Mouse (Mus musculus): ENCODE data around the gene Dynlrb2. TPM values are rescaled to one million over a fixed set of nuclear protein-coding genes. Genes with fewer than 3 reads are reported as not detected.

Gene Dynlrb2
- polyA plus RNA-seq (2016; fragmentation: Nextera tagmentation; extraction: Ambion mirVana) = 1.3 and 4.4 TPM in 2 replicates

DNA sequence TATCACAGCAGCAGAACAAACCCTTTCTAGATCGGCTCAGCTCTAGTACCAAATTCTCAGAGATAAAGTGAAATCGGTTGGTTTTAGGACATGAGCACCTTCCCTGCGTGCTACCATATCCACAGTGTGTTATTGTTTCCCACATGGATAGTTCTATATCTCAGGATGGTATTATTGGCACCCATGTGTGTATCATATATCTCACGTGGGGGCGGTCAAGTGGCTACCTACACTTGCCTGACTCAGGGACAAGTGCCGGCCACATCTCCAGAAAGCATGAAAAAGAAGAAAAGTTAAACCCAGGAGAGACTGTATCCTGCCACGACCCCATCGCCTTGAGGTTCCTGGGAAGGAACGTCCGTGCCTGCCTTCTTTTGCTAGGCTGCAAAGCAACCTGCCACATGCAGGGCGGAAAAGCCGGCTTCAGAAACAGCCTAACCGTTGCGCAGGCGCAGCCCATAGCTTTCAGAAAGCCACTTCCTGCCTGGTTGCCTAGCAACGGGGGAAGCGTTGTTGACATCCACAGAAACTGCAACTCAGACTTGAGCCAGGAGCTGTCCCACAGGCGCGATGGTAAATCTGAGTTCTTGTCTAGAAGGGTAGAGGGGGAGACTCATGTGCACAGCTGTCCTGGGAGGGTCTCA lies at the start of gene Dynlrb2:
Gene Dynlrb2 (plus strand): TSS at position 498 of the 644 bp plus-strand sequence.
- Histone ChIP-seq H3K4me3 (peak within 1 kb of the TSS; percentile 46), H3K36me3 (no peaks in the 10 kb centered on the region), H3K4me1 (peaks cover 8% of the 10 kb centered on the region), H3K27me3 (no peaks in the 10 kb centered on the region), H3K27ac (replicated peaks) (no peak within 1 kb of the TSS), H3K9ac (replicated peaks) (peak within 1 kb of the TSS; percentile 61; the same call in 1 of the 2 replicates), H3K9me3 (no peaks in the 10 kb centered on the region), H3K4me2 (replicated peaks) (peak within 1 kb of the TSS; percentile 76)
- peak; percentile 97 for ATAC-seq (ENCODE audit: low FRiP score, low read depth)
- 8% methylated on average over 19 of the region's 19 CpGs for WGBS

GRCm38 (mm10) chr8:116458569-116458968 lies 46.2 kb upstream of the Dynlrb2 start:
- Histone ChIP-seq H3K27ac (replicated peaks) (no peak overlapping the region), H3K4me3 (no peak overlapping the region), H3K9me3 (no peaks in the 10 kb centered on the region), H3K9ac (replicated peaks) (no peak overlapping the region), H3K36me3 (no peaks in the 10 kb centered on the region), H3K27me3 (no peaks in the 10 kb centered on the region), H3K4me2 (replicated peaks) (no peak overlapping the region), H3K4me1 (no peaks in the 10 kb centered on the region)
- ATAC-seq (ENCODE audit: low FRiP score, low read depth) = no peak
- WGBS = 80% methylated on average over 11 of the region's 11 CpGs

- H3K4me3 ChIP-seq = no peak overlapping the region
- no peak for ATAC-seq (ENCODE audit: low FRiP score, low read depth)
- H3K9ac ChIP-seq (replicated peaks) = no peak overlapping the region
Measured at GRCm38 (mm10) chr8:116461472-116461871, 43.3 kb upstream of the Dynlrb2 start.

DNA sequence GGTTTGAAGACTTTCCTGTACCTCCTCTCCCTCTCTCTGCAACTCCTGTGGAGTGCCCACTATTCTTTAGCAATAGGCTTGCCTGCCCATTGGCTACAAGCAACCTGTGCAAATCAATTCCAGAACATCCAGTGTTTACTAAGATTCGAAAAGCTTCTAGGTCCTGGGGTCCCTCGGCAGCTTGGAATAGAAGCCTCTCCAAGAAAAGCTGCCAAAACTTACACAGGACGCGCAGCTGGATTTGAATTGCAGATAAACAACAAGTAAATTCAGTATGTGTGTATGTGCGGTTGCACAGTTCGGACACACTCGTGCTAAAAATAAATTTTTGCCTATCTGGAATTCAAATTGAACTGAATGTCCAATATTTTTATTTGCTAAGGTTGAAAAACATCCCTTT lies 38.2 kb upstream of the Dynlrb2 start:
- Histone ChIP-seq H3K4me1 (no peaks in the 10 kb centered on the region), H3K27ac (replicated peaks) (no peak overlapping the region), H3K9ac (replicated peaks) (no peak overlapping the region), H3K27me3 (no peaks in the 10 kb centered on the region), H3K36me3 (no peaks in the 10 kb centered on the region), H3K9me3 (no peaks in the 10 kb centered on the region), H3K4me3 (no peak overlapping the region), H3K4me2 (replicated peaks) (no peak overlapping the region)
- 89% methylated on average over 7 of the region's 7 CpGs for WGBS
- ATAC-seq (ENCODE audit: low FRiP score, low read depth) = no peak

More at GRCm38 (mm10) chr8:116461472-116461871, 43.3 kb upstream of the Dynlrb2 start:
- 86% methylated on average over 4 of the region's 4 CpGs for WGBS
- Histone ChIP-seq H3K4me2 (replicated peaks) (no peak overlapping the region), H3K27me3 (no peaks in the 10 kb centered on the region), H3K4me1 (no peaks in the 10 kb centered on the region), H3K27ac (replicated peaks) (no peak overlapping the region), H3K9me3 (no peaks in the 10 kb centered on the region), H3K36me3 (no peaks in the 10 kb centered on the region)

GRCm38 (mm10) chr8:116467027-116467426 lies 37.7 kb upstream of the Dynlrb2 start:
- no peak overlapping the region for H3K27ac ChIP-seq (replicated peaks)
- ATAC-seq (ENCODE audit: low FRiP score, low read depth) = no peak
- no peaks in the 10 kb centered on the region for H3K9me3 ChIP-seq
- H3K4me3 ChIP-seq = no peak overlapping the region
- no peak overlapping the region for H3K4me2 ChIP-seq (replicated peaks)
- WGBS = 77% methylated on average over 1 of the region's 1 CpGs
- no peaks in the 10 kb centered on the region for H3K27me3 ChIP-seq
- H3K4me1 ChIP-seq = no peaks in the 10 kb centered on the region
- H3K9ac ChIP-seq (replicated peaks) = no peak overlapping the region
- H3K36me3 ChIP-seq = no peaks in the 10 kb centered on the region

- 86% methylated on average over 9 of the region's 9 CpGs for WGBS
- no peak overlapping the region for H3K27ac ChIP-seq (replicated peaks)
- H3K4me1 ChIP-seq = no peaks in the 10 kb centered on the region
- H3K4me2 ChIP-seq (replicated peaks) = no peak overlapping the region
- H3K4me3 ChIP-seq = no peak overlapping the region
- peaks cover 35% of the 10 kb centered on the region for H3K27me3 ChIP-seq
- H3K9me3 ChIP-seq = no peaks in the 10 kb centered on the region
- no peak overlapping the region for H3K9ac ChIP-seq (replicated peaks)
- no peaks in the 10 kb centered on the region for H3K36me3 ChIP-seq
- ATAC-seq (ENCODE audit: low FRiP score, low read depth) = no peak
Measured at GRCm38 (mm10) chr8:116477941-116478340, 26.8 kb upstream of the Dynlrb2 start.

GRCm38 (mm10) chr8:116478681-116479080 lies 26.1 kb upstream of the Dynlrb2 start:
- no peak overlapping the region for H3K9ac ChIP-seq (replicated peaks)
- H3K4me2 ChIP-seq (replicated peaks) = no peak overlapping the region
- H3K27ac ChIP-seq (replicated peaks) = no peak overlapping the region
- H3K27me3 ChIP-seq = peaks cover 41% of the 10 kb centered on the region
- no peak overlapping the region for H3K4me3 ChIP-seq
- H3K4me1 ChIP-seq = 0 out of 2 replicates have a peak, but pooled peaks cover 2% of the 10 kb centered on the region
- no peaks in the 10 kb centered on the region for H3K36me3 ChIP-seq
- no peak for ATAC-seq (ENCODE audit: low FRiP score, low read depth)
- no peaks in the 10 kb centered on the region for H3K9me3 ChIP-seq

DNA sequence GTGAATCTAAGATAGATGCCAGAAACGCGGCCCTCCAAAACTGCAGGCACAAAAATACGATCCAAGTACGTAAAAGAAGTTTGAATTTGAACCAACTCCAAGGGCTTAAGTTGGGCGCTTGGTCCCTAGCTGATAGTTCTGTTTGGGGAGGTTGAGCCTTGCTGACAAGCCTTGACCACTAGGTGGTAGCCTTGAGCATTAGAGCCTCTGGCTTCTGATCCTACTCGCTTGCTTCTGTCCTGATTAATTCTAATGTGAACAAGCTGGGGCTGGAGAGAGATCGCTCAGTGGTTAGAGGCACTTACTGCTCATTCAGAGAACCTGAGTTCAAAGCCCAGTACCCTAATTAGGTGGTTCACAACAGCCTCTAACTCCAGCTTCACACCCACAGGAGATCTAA lies 23.9 kb upstream of the Dynlrb2 start:
- Histone ChIP-seq H3K4me1 (0 out of 2 replicates have a peak, but pooled peaks cover 3% of the 10 kb centered on the region), H3K9me3 (no peaks in the 10 kb centered on the region), H3K4me3 (no peak overlapping the region), H3K27me3 (peaks cover 57% of the 10 kb centered on the region), H3K36me3 (no peaks in the 10 kb centered on the region), H3K27ac (replicated peaks) (no peak overlapping the region), H3K4me2 (replicated peaks) (no peak overlapping the region), H3K9ac (replicated peaks) (no peak overlapping the region)
- peak; percentile 23; the same call in 1 of the 2 replicates for ATAC-seq (ENCODE audit: low FRiP score, low read depth)
- 15% methylated on average over 7 of the region's 7 CpGs for WGBS

GRCm38 (mm10) chr8:116482738-116483137 lies 22.0 kb upstream of the Dynlrb2 start:
- H3K4me2 ChIP-seq (replicated peaks) = no peak overlapping the region
- no peak overlapping the region for H3K9ac ChIP-seq (replicated peaks)
- WGBS = 39% methylated on average over 3 of the region's 3 CpGs
- peaks cover 67% of the 10 kb centered on the region for H3K27me3 ChIP-seq
- no peaks in the 10 kb centered on the region for H3K9me3 ChIP-seq
- H3K27ac ChIP-seq (replicated peaks) = no peak overlapping the region
- H3K36me3 ChIP-seq = no peaks in the 10 kb centered on the region
- 0 out of 2 replicates have a peak, but pooled peaks cover 3% of the 10 kb centered on the region for H3K4me1 ChIP-seq
- H3K4me3 ChIP-seq = no peak overlapping the region
- no peak for ATAC-seq (ENCODE audit: low FRiP score, low read depth)

DNA sequence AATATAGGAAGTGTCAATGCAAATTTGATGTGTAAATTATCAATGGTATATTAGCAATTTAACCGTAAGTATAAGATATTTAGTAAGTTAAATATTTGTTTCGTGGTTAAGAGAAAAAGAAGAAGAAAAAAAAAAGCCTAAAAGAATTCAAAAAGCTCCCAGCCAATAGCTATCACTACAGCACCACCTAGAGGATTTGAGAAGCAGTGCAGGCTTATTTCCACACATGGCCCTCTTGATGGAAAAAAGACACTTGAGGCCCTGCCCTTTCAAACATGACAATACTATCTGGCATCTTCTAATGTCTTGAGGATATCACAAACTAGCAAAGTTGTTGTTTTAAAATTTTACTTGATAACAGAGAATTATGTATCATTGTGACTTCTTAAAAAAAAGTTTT lies 20.7 kb upstream of the Dynlrb2 start:
- Histone ChIP-seq H3K27me3 (peaks cover 71% of the 10 kb centered on the region), H3K27ac (replicated peaks) (no peak overlapping the region), H3K9me3 (no peaks in the 10 kb centered on the region), H3K4me1 (0 out of 2 replicates have a peak, but pooled peaks cover 3% of the 10 kb centered on the region), H3K4me3 (no peak overlapping the region), H3K9ac (replicated peaks) (no peak overlapping the region), H3K36me3 (no peaks in the 10 kb centered on the region), H3K4me2 (replicated peaks) (peak overlapping the region; percentile 34)
- ATAC-seq (ENCODE audit: low FRiP score, low read depth) = no peak
- 26% methylated on average over 2 of the region's 2 CpGs for WGBS

DNA sequence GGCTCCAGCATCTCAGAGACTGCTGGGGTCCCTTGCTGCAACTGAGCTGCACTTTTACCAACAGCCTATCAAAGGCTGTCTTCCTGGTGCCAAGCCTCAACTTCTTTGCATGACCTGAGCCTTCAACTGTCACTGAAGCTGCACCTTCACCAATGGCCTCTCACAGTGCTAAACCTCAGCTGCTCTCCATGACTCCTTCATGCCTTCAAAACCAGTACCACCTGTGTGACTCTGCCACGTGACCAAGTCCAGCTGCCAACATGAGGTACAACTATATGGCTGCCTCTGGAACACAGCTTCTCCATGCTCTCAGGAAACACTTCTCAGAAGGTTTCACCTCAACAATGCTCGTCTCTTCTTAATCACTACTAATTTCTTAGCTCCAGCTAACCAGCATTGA lies 16.2 kb upstream of the Dynlrb2 start:
- no peak overlapping the region for H3K9ac ChIP-seq (replicated peaks)
- H3K36me3 ChIP-seq = no peaks in the 10 kb centered on the region
- peaks cover 41% of the 10 kb centered on the region for H3K27me3 ChIP-seq
- no peaks in the 10 kb centered on the region for H3K9me3 ChIP-seq
- H3K4me1 ChIP-seq = 0 out of 2 replicates have a peak, but pooled peaks cover 3% of the 10 kb centered on the region
- H3K27ac ChIP-seq (replicated peaks) = no peak overlapping the region
- no peak for ATAC-seq (ENCODE audit: low FRiP score, low read depth)
- H3K4me3 ChIP-seq = no peak overlapping the region
- WGBS = 91% methylated on average over 2 of the region's 2 CpGs
- H3K4me2 ChIP-seq (replicated peaks) = no peak overlapping the region

- Histone ChIP-seq H3K4me2 (replicated peaks) (no peak overlapping the region), H3K36me3 (no peaks in the 10 kb centered on the region), H3K4me1 (peaks cover 8% of the 10 kb centered on the region), H3K4me3 (no peak overlapping the region), H3K9ac (replicated peaks) (no peak overlapping the region), H3K27me3 (no peaks in the 10 kb centered on the region), H3K27ac (replicated peaks) (no peak overlapping the region), H3K9me3 (no peaks in the 10 kb centered on the region)
- 90% methylated on average over 7 of the region's 7 CpGs for WGBS
- no peak for ATAC-seq (ENCODE audit: low FRiP score, low read depth)
Measured at GRCm38 (mm10) chr8:116500057-116500809, 4.5 kb upstream of the Dynlrb2 start.
